Mouse (Mus musculus) heart, postnatal 25 days (tissue): Measurements from ENCODE around the gene Apom. TPM values are rescaled to one million over a fixed set of nuclear protein-coding genes. Genes with fewer than 3 reads are reported as not detected.

Experiments
- DNase-seq: peaks from one replicate; pipeline ENCODE4 v3.0.0; 2022; ENCODE audit warnings: low spot score
- intact Hi-C: fragments of 180-260 bp; cut with DNase I; formaldehyde crosslinking; loops from one replicate; pipeline ENCODE4 v1.15.1; 2025
- total RNA-seq, 2 experiments: library from RNA; stranded (reverse); gene quantifications; 2 replicates each; pipeline ENCODE4 v1.2.3; 2021

The Apom gene
- total RNA-seq, 2 experiments from 2014 or later: not detected

GRCm38 (mm10) chr17:35162121-35162520 is 30.3 kb upstream of the Apom start:
- no peak for DNase-seq
- intact Hi-C loops: loop anchor here (2.0 to 10.0 kb wide), 3 partner anchors 23 to 957 kb away; partner anchors contain the start of genes Csnk2b, Gpank1 and Tap2

GRCm38 (mm10) chr17:35161421-35161820 is 29.6 kb upstream of the Apom start:
- DNase-seq: no peak
- intact Hi-C loops: loop anchor here (5.0 to 10.0 kb wide), 2 partner anchors 39 to 957 kb away; partner anchors contain the start of genes Csnk2b, Gpank1 and Tap2

- no peak for DNase-seq
- intact Hi-C loops: loop anchor here (5.0 to 10.0 kb wide), 2 partner anchors 37 to 955 kb away; partner anchors contain the start of genes Csnk2b, Gpank1 and Tap2
These were observed 27.8 kb upstream of the Apom start for GRCm38 (mm10) chr17:35159638-35160037.

- intact Hi-C loops: no loop called here
- no peak for DNase-seq
These were observed 27.2 kb upstream of the Apom start for GRCm38 (mm10) chr17:35158850-35159593.

GRCm38 (mm10) chr17:35157661-35158175 is 25.9 kb upstream of the Apom start:
- DNase-seq: no peak
- intact Hi-C loops: no loop called here

GRCm38 (mm10) chr17:35157254-35157653 is 25.4 kb upstream of the Apom start:
- intact Hi-C loops: no loop called here
- DNase-seq: no peak

GRCm38 (mm10) chr17:35156461-35157200 is 24.8 kb upstream of the Apom start:
- no peak for DNase-seq
- intact Hi-C loops: no loop called here

- no peak for DNase-seq
- intact Hi-C loops: no loop called here
These were observed 23.6 kb upstream of the Apom start for GRCm38 (mm10) chr17:35155451-35155850.

GRCm38 (mm10) chr17:35154616-35155015 is 22.8 kb upstream of the Apom start:
- no peak for DNase-seq
- intact Hi-C loops: no loop called here

GRCm38 (mm10) chr17:35153931-35154330 is 22.1 kb upstream of the Apom start:
- intact Hi-C loops: no loop called here
- no peak for DNase-seq

- no peak for DNase-seq
- intact Hi-C loops: no loop called here
These were observed 21.2 kb upstream of the Apom start for GRCm38 (mm10) chr17:35153077-35153476.

GRCm38 (mm10) chr17:35152121-35152520 is 20.3 kb upstream of the Apom start:
- DNase-seq: no peak
- intact Hi-C loops: no loop called here

- DNase-seq: no peak
- intact Hi-C loops: no loop called here
These were observed 16.2 kb upstream of the Apom start for GRCm38 (mm10) chr17:35147922-35148639.

GRCm38 (mm10) chr17:35147348-35147747 is 15.5 kb upstream of the Apom start:
- no peak for DNase-seq
- intact Hi-C loops: no loop called here

GRCm38 (mm10) chr17:35146139-35146538 is 14.3 kb upstream of the Apom start:
- intact Hi-C loops: no loop called here
- no peak for DNase-seq

GRCm38 (mm10) chr17:35141971-35142370 is 10.1 kb upstream of the Apom start:
- intact Hi-C loops: no loop called here
- no peak for DNase-seq

- intact Hi-C loops: no loop called here
- no peak for DNase-seq
These were observed 8.7 kb upstream of the Apom start for GRCm38 (mm10) chr17:35140490-35140996.

- no peak for DNase-seq
- intact Hi-C loops: loop anchor here (2.0 kb wide), 1 partner anchor 24 kb away; no protein-coding TSS in a partner anchor
These were observed 7.4 kb upstream of the Apom start for GRCm38 (mm10) chr17:35139269-35139668.

GRCm38 (mm10) chr17:35135591-35136320 is 3.9 kb upstream of the Apom start:
- intact Hi-C loops: no loop called here
- DNase-seq: no peak
